Mouse (Mus musculus) kidney, adult 2 months (tissue): ENCODE results near the gene Psmd11. TPM values are rescaled to one million over a fixed set of nuclear protein-coding genes. Genes with fewer than 3 reads are reported as not detected.
"Not testable (repeated sequence)": the region's sequence is repeated elsewhere in the genome, so short reads cannot be mapped to it uniquely, and the experiment has no call there.

Experiments
- DNase-seq: peaks from one replicate; pipeline ENCODE4 v3.0.0; 2021
- H3K27ac ChIP-seq: fragments of 200-500 bp; 2 replicates; pipeline ENCODE4 v1.5.1; 2012; ENCODE audit warnings: low read depth, low read length, control low read depth, inconsistent platforms; ENCODE audit not compliant: insufficient read depth
- H3K27me3 ChIP-seq: fragments of 200-500 bp; replicated peaks from 2 replicates; pipeline ENCODE4 v1.6.1; 2012; ENCODE audit warnings: mild to moderate bottlenecking, moderate library complexity, low read length, inconsistent platforms; ENCODE audit not compliant: control insufficient read depth, insufficient read depth
- H3K36me3 ChIP-seq: fragments of 200-500 bp; 2 replicates; pipeline ENCODE4 v1.6.1; 2012; ENCODE audit warnings: mild to moderate bottlenecking, moderate library complexity, low read length, inconsistent platforms; ENCODE audit not compliant: control insufficient read depth, insufficient read depth
- H3K4me1 ChIP-seq: fragments of 200-500 bp; 2 replicates; pipeline ENCODE4 v1.6.1; 2011; ENCODE audit warnings: low read length; ENCODE audit not compliant: control insufficient read depth, insufficient read depth
- H3K4me3 ChIP-seq: fragments of 200-500 bp; 2 replicates; pipeline ENCODE4 v1.5.1; 2011; ENCODE audit warnings: mild to moderate bottlenecking, low read depth, low read length, control low read depth; ENCODE audit not compliant: insufficient read depth
- CTCF ChIP-seq: fragments of 200-500 bp; conservative IDR thresholded peaks from 2 replicates; pipeline ENCODE4 v1.5.1; 2011; ENCODE audit warnings: low read depth, mild to moderate bottlenecking, control low read depth, low read length, moderate library complexity, mixed read lengths; ENCODE audit not compliant: insufficient read depth, insufficient read length
- POLR2A ChIP-seq: fragments of 200-500 bp; IDR thresholded peaks from one replicate; pipeline ENCODE4 v1.6.1; 2011; ENCODE audit warnings: low read depth, low read length, control low read depth
- WGBS: fragments of 180-500 bp; shearing (Covaris S2); methylation state at CpG from one replicate; pipeline ENCODE4 v1.1.7; 2018; 5-methylcytosine and 5-hydroxymethylcytosine counted together
- polyA plus RNA-seq: library from polyadenylated mRNA; depleted of rRNA; stranded (reverse); fragments of >200 nt; gene quantifications from 2 replicates; pipeline ENCODE4 v1.2.3, GENCODE M21; 2012; rRNA removed

The Psmd11 gene
- 52.8 and 53.4 TPM in 2 replicates for polyA plus RNA-seq

GRCm38 (mm10) chr11:80428381-80429008 is at the start of gene Psmd11:
TSS of gene Psmd11 (plus strand) at chr11:80428615.
- Histone ChIP-seq H3K4me1 (peaks cover 4% of the 10 kb centered on the region; the same call in 1 of the 2 replicates), H3K27me3 (no peaks in the 10 kb centered on the region), H3K36me3 (no peaks in the 10 kb centered on the region), H3K27ac (peak within 1 kb of the TSS; percentile 75), H3K4me3 (peak within 1 kb of the TSS; percentile 93)
- TF ChIP-seq POLR2A (peak; percentile 73), CTCF (peak; percentile 78)
- DNase-seq, result peak; percentile 97
- WGBS, result under 1% methylated on average over 58 of the region's 58 CpGs

- not testable (repeated sequence) for H3K4me1 ChIP-seq, DNase-seq
- WGBS, result 96% methylated on average over 7 of the region's 7 CpGs
These were observed 49.2 kb upstream of the Psmd11 start for GRCm38 (mm10) chr11:80379184-80379583.

GRCm38 (mm10) chr11:80382626-80383018 is 45.8 kb upstream of the Psmd11 start:
- Histone ChIP-seq H3K36me3 (peaks cover 4% of the 10 kb centered on the region; the same call in 1 of the 2 replicates), H3K27me3 (no peaks in the 10 kb centered on the region), H3K4me1 (peaks cover 14% of the 10 kb centered on the region), H3K4me3 (peak overlapping the region; percentile 82), H3K27ac (peak overlapping the region; percentile 80)
- under 1% methylated on average over 12 of the region's 12 CpGs for WGBS
- TF ChIP-seq CTCF (no peak), POLR2A (no peak)
- DNase-seq, result no peak

More at GRCm38 (mm10) chr11:80379184-80379583, 49.2 kb upstream of the Psmd11 start:
- H3K27me3 ChIP-seq, H3K36me3 ChIP-seq, H3K27ac ChIP-seq, H3K4me3 ChIP-seq: not testable (repeated sequence)

GRCm38 (mm10) chr11:80383019-80383625 is 45.3 kb upstream of the Psmd11 start, which contains the start of gene Zfp207:
TSS of gene Zfp207 (plus strand) at chr11:80383279.
- no peak for TF ChIP-seq CTCF
- TF ChIP-seq POLR2A, result peak; percentile 87
- DNase-seq, result peak; percentile 99
- peak within 1 kb of the TSS; percentile 84 for H3K27ac ChIP-seq
- WGBS, result under 1% methylated on average over 33 of the region's 33 CpGs
- H3K4me3 ChIP-seq, result peak within 1 kb of the TSS; percentile 82
- peaks cover 5% of the 10 kb centered on the region; the same call in 1 of the 2 replicates for H3K36me3 ChIP-seq
- peaks cover 14% of the 10 kb centered on the region for H3K4me1 ChIP-seq
- H3K27me3 ChIP-seq, result no peaks in the 10 kb centered on the region

- WGBS, result under 1% methylated on average over 20 of the region's 20 CpGs
These were observed 44.8 kb upstream of the Psmd11 start for GRCm38 (mm10) chr11:80383626-80384046.

GRCm38 (mm10) chr11:80384461-80384860 is 44.0 kb upstream of the Psmd11 start:
- peaks cover 14% of the 10 kb centered on the region for H3K4me1 ChIP-seq
- H3K27me3 ChIP-seq, result no peaks in the 10 kb centered on the region
- H3K36me3 ChIP-seq, result peaks cover 7% of the 10 kb centered on the region; the same call in 1 of the 2 replicates
- no peak for TF ChIP-seq POLR2A
- no peak for TF ChIP-seq CTCF
- peak overlapping the region; percentile 36 for H3K4me3 ChIP-seq
- DNase-seq, result peak; percentile 5
- no peak overlapping the region for H3K27ac ChIP-seq

More at GRCm38 (mm10) chr11:80383626-80384046, 44.8 kb upstream of the Psmd11 start:
- TF ChIP-seq POLR2A (no peak), CTCF (no peak)
- Histone ChIP-seq H3K27ac (peak overlapping the region; percentile 84), H3K36me3 (peaks cover 5% of the 10 kb centered on the region; the same call in 1 of the 2 replicates), H3K4me1 (peaks cover 14% of the 10 kb centered on the region), H3K27me3 (no peaks in the 10 kb centered on the region), H3K4me3 (peak overlapping the region; percentile 82)
- no peak for DNase-seq

GRCm38 (mm10) chr11:80385055-80385454 is 43.4 kb upstream of the Psmd11 start:
- no peaks in the 10 kb centered on the region for H3K27me3 ChIP-seq
- TF ChIP-seq POLR2A (no peak), CTCF (no peak)
- no peak for DNase-seq
- H3K27ac ChIP-seq, result no peak overlapping the region
- peaks cover 14% of the 10 kb centered on the region for H3K4me1 ChIP-seq
- H3K36me3 ChIP-seq, result peaks cover 7% of the 10 kb centered on the region; the same call in 1 of the 2 replicates
- 14% methylated on average over 4 of the region's 4 CpGs for WGBS
- H3K4me3 ChIP-seq, result peak overlapping the region; percentile 36; the same call in 1 of the 2 replicates
